Mouse (Mus musculus) MEL (cell line): Measurements from ENCODE around the gene Aknad1.

Source experiments
- CTCF ChIP-seq, 3 experiments: IDR thresholded peaks in 2 of 3; conservative IDR thresholded peaks in 1 of 3; 2 replicates each; pipeline ENCODE4 v1.5.1; 2011 to 2012; ENCODE audit warnings: low read length in 3 of 3, low read depth in 2 of 3, mild to moderate bottlenecking in 2 of 3, improper control_type of control experiment in 1 of 3, inconsistent platforms in 1 of 3, mixed read lengths in 1 of 3, moderate library complexity in 1 of 3; ENCODE audit not compliant: control insufficient read depth in 1 of 3, insufficient read depth in 1 of 3, poor library complexity in 1 of 3, severe bottlenecking in 1 of 3
- GATA1 ChIP-seq: IDR thresholded peaks from 2 replicates; pipeline ENCODE4 v1.6.1; 2011; ENCODE audit warnings: low read depth, low read length, improper control_type of control experiment
- MYB ChIP-seq: IDR thresholded peaks from 2 replicates; pipeline ENCODE4 v1.6.1; 2011; ENCODE audit warnings: mild to moderate bottlenecking, low read depth, low read length, improper control_type of control experiment
- POLR2AphosphoS5 ChIP-seq: IDR thresholded peaks from 2 replicates; pipeline ENCODE4 v1.6.1; 2012; ENCODE audit warnings: low read depth, borderline replicate concordance, mild to moderate bottlenecking, inconsistent platforms, low read length, moderate library complexity, mixed read lengths
- SMC3 ChIP-seq: IDR thresholded peaks from 2 replicates; pipeline ENCODE4 v1.6.1; 2011; ENCODE audit warnings: low read depth, low read length, improper control_type of control experiment
- UBTF ChIP-seq: IDR thresholded peaks from 2 replicates; pipeline ENCODE4 v1.6.1; 2012; ENCODE audit warnings: low read depth, mild to moderate bottlenecking, inconsistent platforms, low read length, improper control_type of control experiment, moderate library complexity, borderline replicate concordance; ENCODE audit not compliant: insufficient read depth
- ZNF384 ChIP-seq: IDR thresholded peaks from 2 replicates; pipeline ENCODE4 v1.6.1; 2012; ENCODE audit warnings: low read depth, mild to moderate bottlenecking, inconsistent platforms, low read length, improper control_type of control experiment

- TF ChIP-seq GATA1 (no peak), MYB (no peak), CTCF (IDR thresholded peaks at IDR 0.05 in 2 of 3, conservative IDR thresholded peaks at IDR 0.05 in 1 of 3; ENCODE audit: control insufficient read depth in 1 of 3, insufficient read depth in 1 of 3, low read depth in 2 of 3, low read length in 3 of 3, poor library complexity in 1 of 3, severe bottlenecking in 1 of 3) (no peak), SMC3 (no peak), POLR2AphosphoS5 (no peak), UBTF (no peak), ZNF384 (no peak)
Measured at GRCm38 (mm10) chr3:108726413-108726812, 13.0 kb upstream of the Aknad1 start.
